Mouse (Mus musculus): ENCODE measurements at regions not wholly inside any gene's neighbourhood (a gene's known extent, or its start where the extent isn't known, plus 50 kb on each side); places are given as distances from the start of the nearest gene placed in this dataset.

DNA sequence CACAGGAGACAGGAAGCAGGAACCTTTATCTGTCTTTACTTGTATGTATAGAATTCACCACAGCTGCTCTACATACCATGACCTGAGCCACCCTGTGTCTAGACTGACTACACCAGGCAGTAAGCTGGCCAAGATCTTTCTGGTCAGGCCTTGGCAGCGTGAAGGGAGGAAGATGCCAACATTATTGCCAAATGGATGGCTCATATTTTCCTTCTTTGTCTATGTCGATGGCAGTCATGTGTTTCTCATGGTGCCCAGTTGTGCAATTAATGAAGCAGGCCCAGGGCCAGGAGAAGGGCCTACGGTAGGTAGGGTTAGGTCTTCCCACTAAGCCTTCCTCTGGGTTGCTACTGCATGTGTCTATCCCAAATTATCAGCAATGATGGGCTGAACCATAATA is 243.8 kb downstream of the Pik3r1 start:
- H3K4me3 ChIP-seq (ENCODE audit: insufficient read depth, low read length), result no peak overlapping the region
- TF ChIP-seq POLR2A (IDR thresholded peaks at IDR 0.05; ENCODE audit: borderline replicate concordance, low read depth, low read length) (no peak), CTCF (IDR thresholded peaks at IDR 0.05; ENCODE audit: low read depth, low read length) (no peak)

DNA sequence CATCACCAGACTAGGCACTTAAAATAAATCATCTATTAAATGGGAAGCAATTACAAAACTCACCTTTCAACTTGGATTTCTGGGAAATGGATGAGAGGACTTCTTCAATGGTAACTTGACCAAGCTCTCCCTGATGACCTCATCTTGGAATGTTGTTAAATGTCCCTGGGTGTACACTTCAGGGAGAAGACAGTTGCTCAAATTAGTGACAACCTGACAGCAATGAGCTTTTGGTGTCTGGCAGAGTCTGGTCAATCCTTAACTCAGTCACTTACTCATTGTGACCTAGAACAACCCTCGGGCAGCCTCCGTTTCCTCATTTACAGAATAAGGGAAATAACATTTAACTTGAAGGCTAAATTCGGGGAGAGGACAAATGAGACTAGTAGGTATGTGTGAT is 244.5 kb downstream of the Pik3r1 start:
- Histone ChIP-seq H3K4me3 (ENCODE audit: insufficient read depth, low read length) (no peak overlapping the region), H3K4me1 (ENCODE audit: control insufficient read depth, insufficient read depth, low read length) (peaks cover 9% of the 10 kb centered on the region), H3K27ac (ENCODE audit: insufficient read depth, low read depth, low read length) (no peak overlapping the region)
- TF ChIP-seq CTCF (IDR thresholded peaks at IDR 0.05; ENCODE audit: low read depth, low read length) (no peak), POLR2A (IDR thresholded peaks at IDR 0.05; ENCODE audit: borderline replicate concordance, low read depth, low read length) (no peak)

More for the DNA sequence above, 243.8 kb downstream of the Pik3r1 start:
- H3K27ac ChIP-seq (ENCODE audit: insufficient read depth, low read depth, low read length), result no peak overlapping the region
- peaks cover 9% of the 10 kb centered on the region for H3K4me1 ChIP-seq (ENCODE audit: control insufficient read depth, insufficient read depth, low read length)

DNA sequence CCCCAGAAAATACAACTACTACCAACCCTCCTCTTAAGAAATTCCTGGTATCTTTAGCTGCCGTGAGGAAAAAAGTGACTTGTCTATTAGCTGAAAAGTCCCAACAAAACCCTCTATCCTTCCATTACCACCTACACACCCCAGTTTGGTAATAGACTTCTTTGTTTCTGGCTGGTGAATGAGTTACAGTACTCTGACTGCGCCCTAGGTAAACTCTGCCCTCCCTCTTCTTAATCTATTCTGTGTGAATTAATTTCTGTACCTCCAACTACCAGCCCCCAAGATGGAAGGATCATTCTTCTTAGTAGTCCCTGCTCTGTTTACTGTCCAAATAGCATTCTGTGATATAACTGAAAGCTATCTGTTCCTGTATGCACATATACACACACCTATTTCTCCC is 245.4 kb downstream of the Pik3r1 start:
- no peak overlapping the region for H3K4me3 ChIP-seq (ENCODE audit: insufficient read depth, low read length)
- no peak for TF ChIP-seq POLR2A (IDR thresholded peaks at IDR 0.05; ENCODE audit: borderline replicate concordance, low read depth, low read length)
- no peak for TF ChIP-seq CTCF (IDR thresholded peaks at IDR 0.05; ENCODE audit: low read depth, low read length)
- peaks cover 9% of the 10 kb centered on the region for H3K4me1 ChIP-seq (ENCODE audit: control insufficient read depth, insufficient read depth, low read length)
- no peak overlapping the region for H3K27ac ChIP-seq (ENCODE audit: insufficient read depth, low read depth, low read length)

DNA sequence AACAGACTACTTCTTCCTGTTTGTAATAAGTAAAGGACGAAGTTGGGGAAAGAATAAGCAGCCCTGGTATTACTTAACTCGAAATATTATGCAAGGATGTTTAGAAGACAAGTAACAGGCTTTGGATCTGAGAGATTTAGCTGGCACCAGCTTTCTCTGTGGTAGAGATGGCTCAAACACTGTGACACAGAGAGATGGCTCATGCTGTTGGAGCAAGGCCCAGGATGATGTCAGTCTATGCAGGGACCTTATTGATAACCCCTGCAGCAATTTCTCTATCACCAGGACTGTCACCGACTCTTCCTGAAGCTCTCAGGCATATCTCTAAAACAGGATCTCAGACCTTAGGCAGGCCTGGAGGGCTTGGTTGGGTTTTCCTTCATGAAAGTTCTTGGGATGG is 254.7 kb downstream of the Pik3r1 start:
- no peak overlapping the region for H3K4me3 ChIP-seq (ENCODE audit: insufficient read depth, low read length)
- H3K27ac ChIP-seq (ENCODE audit: insufficient read depth, low read depth, low read length), result no peak overlapping the region
- no peak for TF ChIP-seq POLR2A (IDR thresholded peaks at IDR 0.05; ENCODE audit: borderline replicate concordance, low read depth, low read length)
- no peak for TF ChIP-seq CTCF (IDR thresholded peaks at IDR 0.05; ENCODE audit: low read depth, low read length)
- peaks cover 9% of the 10 kb centered on the region for H3K4me1 ChIP-seq (ENCODE audit: control insufficient read depth, insufficient read depth, low read length)

DNA sequence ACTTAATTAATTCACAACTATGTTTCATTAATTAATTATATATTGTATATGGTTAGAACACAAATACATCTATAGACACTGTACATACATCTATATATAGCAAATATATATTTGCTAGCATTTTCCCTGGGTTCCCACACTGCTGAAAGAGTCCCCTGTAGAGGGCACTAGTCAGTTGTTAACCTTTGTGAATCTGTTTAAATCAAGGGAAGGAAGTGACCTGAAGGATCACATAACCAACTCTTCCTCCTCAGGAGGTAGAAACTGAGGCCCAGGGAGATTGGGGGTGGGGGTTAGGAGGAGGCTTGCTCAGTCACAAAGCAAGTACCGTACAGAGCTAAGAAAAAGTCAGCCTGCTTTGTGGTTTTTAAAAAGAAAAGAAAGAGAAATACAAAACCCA is 258.1 kb downstream of the Pik3r1 start:
- peaks cover 13% of the 10 kb centered on the region for H3K4me1 ChIP-seq (ENCODE audit: control insufficient read depth, insufficient read depth, low read length)
- H3K27ac ChIP-seq (ENCODE audit: insufficient read depth, low read depth, low read length), result no peak overlapping the region
- H3K4me3 ChIP-seq (ENCODE audit: insufficient read depth, low read length), result no peak overlapping the region
- no peak for TF ChIP-seq POLR2A (IDR thresholded peaks at IDR 0.05; ENCODE audit: borderline replicate concordance, low read depth, low read length)
- no peak for TF ChIP-seq CTCF (IDR thresholded peaks at IDR 0.05; ENCODE audit: low read depth, low read length)

DNA sequence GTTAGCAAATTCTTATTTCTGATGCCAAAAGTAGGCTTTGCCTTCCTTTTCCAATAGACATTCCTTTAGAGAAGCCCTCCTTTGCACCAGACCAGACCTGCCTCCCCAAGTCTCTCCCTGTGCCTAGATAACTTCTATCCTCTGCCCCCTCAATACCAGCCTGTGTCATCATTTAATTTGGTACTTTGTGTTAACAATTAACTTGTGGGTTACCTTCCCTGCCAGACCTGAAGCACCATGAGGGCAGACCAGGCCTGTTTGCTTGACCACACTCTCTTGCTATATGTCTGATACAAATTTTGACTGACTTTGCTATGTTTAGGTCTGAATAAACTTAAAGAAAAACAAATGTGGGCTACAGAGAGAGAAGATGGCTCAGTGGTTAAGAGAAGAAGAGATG is 259.7 kb downstream of the Pik3r1 start:
- TF ChIP-seq CTCF (IDR thresholded peaks at IDR 0.05; ENCODE audit: low read depth, low read length), result no peak
- no peak for TF ChIP-seq POLR2A (IDR thresholded peaks at IDR 0.05; ENCODE audit: borderline replicate concordance, low read depth, low read length)

DNA sequence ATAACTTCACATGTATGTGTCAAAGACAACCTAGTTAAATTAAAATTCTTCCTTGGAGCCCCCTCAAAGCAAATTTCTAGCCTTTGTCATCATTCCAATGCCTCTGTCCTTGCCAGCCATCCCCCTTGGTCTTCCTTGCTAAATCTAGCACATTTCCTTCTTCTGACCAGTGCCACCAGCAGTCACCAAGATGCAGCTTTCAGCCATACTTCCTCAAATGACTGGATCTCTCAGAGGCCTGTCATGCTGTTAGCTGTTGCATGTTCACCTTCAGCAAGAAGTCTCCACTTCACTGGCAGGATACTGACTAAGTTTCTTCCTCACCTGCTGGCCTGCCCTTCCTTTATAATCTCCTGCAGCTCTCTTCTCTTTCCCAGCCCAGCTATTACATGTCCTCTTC is 261.3 kb downstream of the Pik3r1 start:
- no peak overlapping the region for H3K4me3 ChIP-seq (ENCODE audit: insufficient read depth, low read length)
- H3K27ac ChIP-seq (ENCODE audit: insufficient read depth, low read depth, low read length), result no peak overlapping the region
- TF ChIP-seq POLR2A (IDR thresholded peaks at IDR 0.05; ENCODE audit: borderline replicate concordance, low read depth, low read length) (no peak), CTCF (IDR thresholded peaks at IDR 0.05; ENCODE audit: low read depth, low read length) (no peak)
- H3K4me1 ChIP-seq (ENCODE audit: control insufficient read depth, insufficient read depth, low read length), result peaks cover 11% of the 10 kb centered on the region

More for the DNA sequence above, 259.7 kb downstream of the Pik3r1 start:
- Histone ChIP-seq H3K4me1 (ENCODE audit: control insufficient read depth, insufficient read depth, low read length) (peaks cover 12% of the 10 kb centered on the region), H3K27ac (ENCODE audit: insufficient read depth, low read depth, low read length) (no peak overlapping the region), H3K4me3 (ENCODE audit: insufficient read depth, low read length) (no peak overlapping the region)

DNA sequence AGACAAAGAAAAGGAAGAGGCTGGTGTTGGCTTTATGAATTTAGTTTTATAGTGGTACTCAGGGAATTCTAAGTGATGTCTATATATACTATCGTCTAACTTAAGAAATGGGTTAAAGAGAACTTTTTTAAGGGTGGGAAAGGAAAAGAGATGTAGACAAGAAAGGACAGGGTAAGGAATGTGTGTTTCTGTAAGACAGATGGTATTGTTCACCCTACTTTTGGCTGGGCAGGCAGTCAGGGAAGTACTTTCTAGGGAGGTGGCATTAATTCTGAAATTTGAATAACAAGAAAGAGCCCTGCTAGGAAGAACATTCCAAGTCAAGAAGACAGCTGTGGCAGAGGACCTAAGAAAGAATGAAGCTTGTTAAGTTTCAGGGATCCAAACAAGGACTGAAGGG is 263.0 kb downstream of the Pik3r1 start:
- Histone ChIP-seq H3K4me3 (ENCODE audit: insufficient read depth, low read length) (no peak overlapping the region), H3K27ac (ENCODE audit: insufficient read depth, low read depth, low read length) (no peak overlapping the region), H3K4me1 (ENCODE audit: control insufficient read depth, insufficient read depth, low read length) (peaks cover 9% of the 10 kb centered on the region)
- TF ChIP-seq CTCF (IDR thresholded peaks at IDR 0.05; ENCODE audit: low read depth, low read length), result no peak
- TF ChIP-seq POLR2A (IDR thresholded peaks at IDR 0.05; ENCODE audit: borderline replicate concordance, low read depth, low read length), result no peak

DNA sequence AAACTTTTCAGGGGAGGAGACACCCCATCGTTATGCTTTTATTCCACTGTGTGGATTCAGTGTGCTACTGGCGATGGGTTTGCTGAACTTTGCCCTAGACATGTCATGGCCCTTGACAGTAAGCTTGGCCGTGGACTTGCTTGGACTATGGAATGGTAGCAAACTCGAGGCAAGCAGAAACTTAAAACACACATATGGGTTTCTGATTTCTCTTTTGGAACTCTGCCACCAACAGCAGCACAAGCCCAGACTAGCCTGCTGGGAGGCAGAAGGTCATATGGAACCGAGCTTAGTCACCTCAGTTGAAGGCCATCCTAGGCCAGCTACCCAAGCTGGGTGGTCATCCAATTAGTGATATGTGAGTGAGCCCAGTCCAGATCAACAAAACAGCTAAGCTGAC is 263.8 kb downstream of the Pik3r1 start:
- H3K4me1 ChIP-seq (ENCODE audit: control insufficient read depth, insufficient read depth, low read length), result peaks cover 8% of the 10 kb centered on the region
- no peak overlapping the region for H3K4me3 ChIP-seq (ENCODE audit: insufficient read depth, low read length)
- no peak for TF ChIP-seq POLR2A (IDR thresholded peaks at IDR 0.05; ENCODE audit: borderline replicate concordance, low read depth, low read length)
- no peak for TF ChIP-seq CTCF (IDR thresholded peaks at IDR 0.05; ENCODE audit: low read depth, low read length)
- H3K27ac ChIP-seq (ENCODE audit: insufficient read depth, low read depth, low read length), result no peak overlapping the region

DNA sequence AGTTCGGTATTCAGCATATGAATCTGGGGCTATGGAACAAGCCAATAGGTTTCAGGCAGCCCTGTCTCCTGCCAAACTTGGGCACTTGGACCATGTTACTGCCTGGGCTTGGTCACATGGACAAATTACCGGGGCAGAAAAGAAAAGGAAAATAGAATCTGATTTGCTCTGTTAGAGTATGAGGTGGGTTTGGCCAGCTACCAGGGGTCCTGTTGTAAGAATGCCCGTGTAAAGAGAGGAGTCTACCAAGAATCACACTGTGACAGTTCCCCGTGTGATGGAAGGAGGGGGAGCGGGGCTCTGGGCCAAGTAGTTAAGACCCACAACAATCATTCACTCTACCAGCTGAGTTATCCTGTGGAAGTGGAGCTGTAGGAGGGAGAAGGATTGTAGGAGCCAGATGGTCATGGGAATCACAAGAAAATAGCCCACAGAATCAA is 266.2 kb downstream of the Pik3r1 start:
- no peak overlapping the region for H3K4me3 ChIP-seq (ENCODE audit: insufficient read depth, low read length)
- no peak overlapping the region for H3K27ac ChIP-seq (ENCODE audit: insufficient read depth, low read depth, low read length)
- TF ChIP-seq CTCF (IDR thresholded peaks at IDR 0.05; ENCODE audit: low read depth, low read length) (no peak), POLR2A (IDR thresholded peaks at IDR 0.05; ENCODE audit: borderline replicate concordance, low read depth, low read length) (no peak)
- peaks cover 5% of the 10 kb centered on the region for H3K4me1 ChIP-seq (ENCODE audit: control insufficient read depth, insufficient read depth, low read length)

DNA sequence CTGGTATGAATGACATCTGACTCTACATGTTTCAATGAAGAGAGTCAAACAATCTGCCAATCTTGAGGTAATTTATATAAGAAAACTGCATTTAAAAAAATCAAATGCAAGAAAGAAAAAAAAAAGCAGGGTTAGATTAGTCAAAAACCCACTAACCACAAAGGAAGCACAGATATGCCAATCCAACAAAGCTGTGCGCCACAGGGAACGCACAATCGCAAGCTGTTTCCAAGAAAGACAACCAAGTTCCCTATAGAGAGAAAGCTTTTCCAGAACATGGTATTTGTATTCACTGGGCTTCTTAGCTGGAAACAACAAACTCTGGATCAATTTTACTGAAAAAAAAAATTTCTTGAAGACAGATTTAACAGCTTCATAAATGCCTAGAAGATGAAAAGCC is 267.0 kb downstream of the Pik3r1 start:
- TF ChIP-seq POLR2A (IDR thresholded peaks at IDR 0.05; ENCODE audit: borderline replicate concordance, low read depth, low read length) (no peak), CTCF (IDR thresholded peaks at IDR 0.05; ENCODE audit: low read depth, low read length) (no peak)
- no peak overlapping the region for H3K4me3 ChIP-seq (ENCODE audit: insufficient read depth, low read length)
- peaks cover 4% of the 10 kb centered on the region for H3K4me1 ChIP-seq (ENCODE audit: control insufficient read depth, insufficient read depth, low read length)
- H3K27ac ChIP-seq (ENCODE audit: insufficient read depth, low read depth, low read length), result no peak overlapping the region

Data from bone marrow macrophage, adult 2 months (primary cell).